Mouse (Mus musculus) hindbrain, embryonic 10.5 days (tissue): ENCODE measurements around the gene Sh2b1. TPM values are rescaled to one million over a fixed set of nuclear protein-coding genes. Genes with fewer than 3 reads are reported as not detected.
"Not testable (repeated sequence)": the region's sequence is repeated elsewhere in the genome, so short reads cannot be mapped to it uniquely, and the experiment has no call there.

Source experiments
- DNase-seq: peaks from one replicate; pipeline ENCODE4 v3.0.0-alpha.2; 2017; ENCODE audit warnings: low spot score
- H3K27ac ChIP-seq: fragments of 300-500 bp; sonication (generic); 2 replicates; pipeline ENCODE4 v1.5.1; 2016; ENCODE audit warnings: mild to moderate bottlenecking, moderate library complexity
- H3K27me3 ChIP-seq: fragments of 300-500 bp; sonication (generic); 2 replicates; pipeline ENCODE4 v1.6.1; 2016; ENCODE audit warnings: mild to moderate bottlenecking; ENCODE audit not compliant: poor library complexity, insufficient read depth, severe bottlenecking
- H3K36me3 ChIP-seq: fragments of 300-500 bp; sonication (generic); 2 replicates; pipeline ENCODE4 v1.6.1; 2016; ENCODE audit warnings: mild to moderate bottlenecking, moderate library complexity
- H3K4me1 ChIP-seq: fragments of 300-500 bp; sonication (generic); replicated peaks from 2 replicates; pipeline ENCODE4 v1.6.1; 2016; ENCODE audit warnings: mild to moderate bottlenecking
- H3K4me3 ChIP-seq: fragments of 300-500 bp; sonication (generic); 2 replicates; pipeline ENCODE4 v1.5.1; 2016; ENCODE audit warnings: mild to moderate bottlenecking, moderate library complexity
- H3K9me3 ChIP-seq: fragments of 300-500 bp; sonication (generic); 2 replicates; pipeline ENCODE4 v1.6.1; 2016; ENCODE audit warnings: mild to moderate bottlenecking, moderate library complexity
- WGBS: fragments of 180-500 bp; shearing (Covaris S2); methylation state at CpG from one replicate; pipeline ENCODE4 v1.1.7; 2016; 5-methylcytosine and 5-hydroxymethylcytosine counted together
- polyA plus RNA-seq: library from polyadenylated mRNA; unstranded; fragments of >200 nt; fragmentation: Nextera tagmentation; extraction: Ambion mirVana; gene quantifications from 2 replicates; pipeline ENCODE4 v1.2.1, GENCODE M21; 2016

The Sh2b1 gene
- polyA plus RNA-seq, 1 experiment from 2014 or later: 61.0 TPM

- no peaks in the 10 kb centered on the region for H3K9me3 ChIP-seq
- H3K27me3 ChIP-seq: no peaks in the 10 kb centered on the region
- no peak overlapping the region for H3K4me3 ChIP-seq
- no peak for DNase-seq
- no peak overlapping the region for H3K27ac ChIP-seq
- WGBS: 96% methylated on average over 12 of the region's 12 CpGs
- H3K36me3 ChIP-seq: peaks cover 84% of the 10 kb centered on the region
- peaks cover 6% of the 10 kb centered on the region for H3K4me1 ChIP-seq
These were observed 22.7 kb upstream of the Sh2b1 start for GRCm38 (mm10) chr7:126497966-126498365.

- 91% methylated on average over 5 of the region's 5 CpGs for WGBS
- H3K9me3 ChIP-seq: no peaks in the 10 kb centered on the region
- peaks cover 15% of the 10 kb centered on the region for H3K4me1 ChIP-seq
- no peak for DNase-seq
- peaks cover 99% of the 10 kb centered on the region for H3K36me3 ChIP-seq
- H3K27ac ChIP-seq: no peak overlapping the region
- no peaks in the 10 kb centered on the region for H3K27me3 ChIP-seq
- no peak overlapping the region for H3K4me3 ChIP-seq
These were observed 21.3 kb upstream of the Sh2b1 start for GRCm38 (mm10) chr7:126496475-126496874.

GRCm38 (mm10) chr7:126494120-126494519 is 18.9 kb upstream of the Sh2b1 start:
- 94% methylated on average over 6 of the region's 6 CpGs for WGBS
- Histone ChIP-seq H3K27me3 (no peaks in the 10 kb centered on the region), H3K4me3 (no peak overlapping the region), H3K9me3 (no peaks in the 10 kb centered on the region), H3K4me1 (0 out of 2 replicates have a peak, but pooled peaks cover 9% of the 10 kb centered on the region), H3K36me3 (peaks cover 99% of the 10 kb centered on the region), H3K27ac (no peak overlapping the region)
- DNase-seq: no peak

- Histone ChIP-seq H3K4me1 (peaks cover 21% of the 10 kb centered on the region), H3K9me3 (no peaks in the 10 kb centered on the region), H3K4me3 (0 out of 2 replicates have a peak overlapping the region, but pooled peaks have one; percentile 11), H3K36me3 (peaks cover 86% of the 10 kb centered on the region), H3K27me3 (no peaks in the 10 kb centered on the region), H3K27ac (no peak overlapping the region; the same call in 1 of the 2 replicates)
- no peak for DNase-seq
- 57% methylated on average over 11 of the region's 11 CpGs for WGBS
These were observed 16.7 kb upstream of the Sh2b1 start for GRCm38 (mm10) chr7:126491973-126492372.

- H3K4me1 ChIP-seq: peaks cover 26% of the 10 kb centered on the region
- no peaks in the 10 kb centered on the region for H3K27me3 ChIP-seq
- no peak for DNase-seq
- no peaks in the 10 kb centered on the region for H3K9me3 ChIP-seq
- 91% methylated on average over 1 of the region's 1 CpGs for WGBS
- no peak overlapping the region for H3K27ac ChIP-seq
- peaks cover 77% of the 10 kb centered on the region for H3K36me3 ChIP-seq
- no peak overlapping the region for H3K4me3 ChIP-seq
These were observed 15.8 kb upstream of the Sh2b1 start for GRCm38 (mm10) chr7:126491005-126491404.

- not testable (repeated sequence) for DNase-seq, H3K27me3 ChIP-seq, H3K9me3 ChIP-seq
- H3K4me1 ChIP-seq: peaks cover 26% of the 10 kb centered on the region
- peak overlapping the region; percentile 86 for H3K27ac ChIP-seq
- WGBS: 21% methylated on average over 25 of the region's 25 CpGs
- H3K4me3 ChIP-seq: peak overlapping the region; percentile 78
- H3K36me3 ChIP-seq: peaks cover 45% of the 10 kb centered on the region
These were observed 12.6 kb upstream of the Sh2b1 start for GRCm38 (mm10) chr7:126487617-126488385.

- Histone ChIP-seq H3K27me3 (no peaks in the 10 kb centered on the region), H3K27ac (peak within 1 kb of the TSS; percentile 86), H3K9me3 (no peaks in the 10 kb centered on the region), H3K36me3 (peaks cover 37% of the 10 kb centered on the region), H3K4me3 (peak within 1 kb of the TSS; percentile 78), H3K4me1 (peaks cover 25% of the 10 kb centered on the region)
- WGBS: under 1% methylated on average over 32 of the region's 32 CpGs
- peak; percentile 98 for DNase-seq
These were observed 11.8 kb upstream of the Sh2b1 start, which contains the start of gene Tufm for GRCm38 (mm10) chr7:126487052-126487483. TSS of gene Tufm (plus strand) at chr7:126487361.

- Histone ChIP-seq H3K27ac (peak overlapping the region; percentile 63), H3K4me3 (peak overlapping the region; percentile 43), H3K4me1 (peaks cover 12% of the 10 kb centered on the region), H3K27me3 (no peaks in the 10 kb centered on the region), H3K36me3 (no peaks in the 10 kb centered on the region), H3K9me3 (no peaks in the 10 kb centered on the region)
- DNase-seq: peak; percentile 89
- 2% methylated on average over 23 of the region's 23 CpGs for WGBS
These were observed 7.2 kb upstream of the Sh2b1 start for GRCm38 (mm10) chr7:126482392-126482871.

GRCm38 (mm10) chr7:126481699-126482098 is 6.5 kb upstream of the Sh2b1 start:
- DNase-seq: no peak
- WGBS: 23% methylated on average over 5 of the region's 5 CpGs
- H3K4me3 ChIP-seq: peak overlapping the region; percentile 43

GRCm38 (mm10) chr7:126474486-126474955 is 703 bp downstream of the Sh2b1 start:
- Histone ChIP-seq H3K36me3 (peaks cover 39% of the 10 kb centered on the region), H3K4me1 (peaks cover 26% of the 10 kb centered on the region), H3K27ac (peak overlapping the region; percentile 91), H3K9me3 (no peaks in the 10 kb centered on the region), H3K27me3 (no peaks in the 10 kb centered on the region), H3K4me3 (peak overlapping the region; percentile 94)
- whole genome bisulfite sequencing: 2% methylated on average over 27 of the region's 27 CpGs
- DNase-seq: no peak

More at GRCm38 (mm10) chr7:126481699-126482098, 6.5 kb upstream of the Sh2b1 start:
- Histone ChIP-seq H3K9me3 (no peaks in the 10 kb centered on the region), H3K36me3 (no peaks in the 10 kb centered on the region), H3K27me3 (no peaks in the 10 kb centered on the region), H3K4me1 (peaks cover 9% of the 10 kb centered on the region), H3K27ac (no peak overlapping the region)

- H3K27me3 ChIP-seq: no peaks in the 10 kb centered on the region
- peak overlapping the region; percentile 94 for H3K4me3 ChIP-seq
- H3K9me3 ChIP-seq: no peaks in the 10 kb centered on the region
- H3K27ac ChIP-seq: no peak overlapping the region
- H3K36me3 ChIP-seq: peaks cover 49% of the 10 kb centered on the region
- no peak for DNase-seq
- H3K4me1 ChIP-seq: peaks cover 26% of the 10 kb centered on the region
- 92% methylated on average over 9 of the region's 9 CpGs for WGBS
These were observed 1.6 kb downstream of the Sh2b1 start for GRCm38 (mm10) chr7:126473470-126474086.

- Histone ChIP-seq H3K36me3 (peaks cover 57% of the 10 kb centered on the region), H3K27ac (no peak overlapping the region)
These were observed 2.5 kb downstream of the Sh2b1 start for GRCm38 (mm10) chr7:126472713-126473112.

GRCm38 (mm10) chr7:126472306-126472705 is 2.9 kb downstream of the Sh2b1 start:
- no peak for DNase-seq
- WGBS: 90% methylated on average over 13 of the region's 13 CpGs
- Histone ChIP-seq H3K9me3 (no peaks in the 10 kb centered on the region), H3K4me1 (peaks cover 26% of the 10 kb centered on the region), H3K36me3 (peaks cover 61% of the 10 kb centered on the region), H3K4me3 (no peak overlapping the region), H3K27me3 (no peaks in the 10 kb centered on the region), H3K27ac (no peak overlapping the region)

More at GRCm38 (mm10) chr7:126472713-126473112, 2.5 kb downstream of the Sh2b1 start:
- 94% methylated on average over 16 of the region's 16 CpGs for WGBS
- Histone ChIP-seq H3K9me3 (no peaks in the 10 kb centered on the region), H3K27me3 (no peaks in the 10 kb centered on the region), H3K4me1 (peaks cover 26% of the 10 kb centered on the region), H3K4me3 (no peak overlapping the region)
- no peak for DNase-seq
